Mouse (Mus musculus): ENCODE measurements at regions not wholly inside any gene's neighbourhood (a gene's known extent, or its start where the extent isn't known, plus 50 kb on each side); places are given as distances from the start of the nearest gene placed in this dataset.

GRCm38 (mm10) chr2:48374302-48374701 lies 439.6 kb upstream of the Acvr2a start:
- Histone ChIP-seq H3K9me3 (no peaks in the 10 kb centered on the region), H3K27me3 (ENCODE audit: poor library complexity, severe bottlenecking) (no peaks in the 10 kb centered on the region), H3K27ac (no peak overlapping the region), H3K4me3 (no peak overlapping the region), H3K4me1 (no peaks in the 10 kb centered on the region), H3K36me3 (replicated peaks) (no peaks in the 10 kb centered on the region)
- DNase-seq (ENCODE audit: extremely low spot score, low spot score), result no peak
- WGBS, result 79% methylated on average over 4 of the region's 4 CpGs

GRCm38 (mm10) chr2:48378160-48378559 lies 435.7 kb upstream of the Acvr2a start:
- Histone ChIP-seq H3K4me3 (no peak overlapping the region), H3K4me1 (no peaks in the 10 kb centered on the region), H3K27me3 (ENCODE audit: poor library complexity, severe bottlenecking) (no peaks in the 10 kb centered on the region), H3K36me3 (replicated peaks) (no peaks in the 10 kb centered on the region), H3K9me3 (no peaks in the 10 kb centered on the region), H3K27ac (no peak overlapping the region)
- DNase-seq (ENCODE audit: extremely low spot score, low spot score), result no peak
- WGBS, result 82% methylated on average over 1 of the region's 1 CpGs

- 88% methylated on average over 2 of the region's 2 CpGs for WGBS
- no peaks in the 10 kb centered on the region for H3K4me1 ChIP-seq
- no peak overlapping the region for H3K4me3 ChIP-seq
- no peak for DNase-seq (ENCODE audit: extremely low spot score, low spot score)
- H3K36me3 ChIP-seq (replicated peaks), result no peaks in the 10 kb centered on the region
- H3K27ac ChIP-seq, result no peak overlapping the region
- no peaks in the 10 kb centered on the region for H3K9me3 ChIP-seq
- H3K27me3 ChIP-seq (ENCODE audit: poor library complexity, severe bottlenecking), result no peaks in the 10 kb centered on the region
Observed at GRCm38 (mm10) chr2:48378749-48379148, 435.2 kb upstream of the Acvr2a start.

GRCm38 (mm10) chr2:48380140-48380539 lies 433.8 kb upstream of the Acvr2a start:
- H3K27ac ChIP-seq, result no peak overlapping the region
- no peak overlapping the region for H3K4me3 ChIP-seq
- no peak for DNase-seq (ENCODE audit: extremely low spot score, low spot score)
- H3K9me3 ChIP-seq, result no peaks in the 10 kb centered on the region
- H3K27me3 ChIP-seq (ENCODE audit: poor library complexity, severe bottlenecking), result no peaks in the 10 kb centered on the region
- 73% methylated on average over 5 of the region's 5 CpGs for WGBS
- no peaks in the 10 kb centered on the region for H3K36me3 ChIP-seq (replicated peaks)
- H3K4me1 ChIP-seq, result no peaks in the 10 kb centered on the region

- Histone ChIP-seq H3K36me3 (replicated peaks) (no peaks in the 10 kb centered on the region), H3K27ac (no peak overlapping the region), H3K27me3 (ENCODE audit: poor library complexity, severe bottlenecking) (no peaks in the 10 kb centered on the region), H3K4me3 (no peak overlapping the region), H3K9me3 (no peaks in the 10 kb centered on the region), H3K4me1 (no peaks in the 10 kb centered on the region)
- WGBS, result 80% methylated on average over 2 of the region's 2 CpGs
- DNase-seq (ENCODE audit: extremely low spot score, low spot score), result no peak
Observed at GRCm38 (mm10) chr2:48380786-48381185, 433.1 kb upstream of the Acvr2a start.

- Histone ChIP-seq H3K36me3 (replicated peaks) (no peaks in the 10 kb centered on the region), H3K27me3 (ENCODE audit: poor library complexity, severe bottlenecking) (no peaks in the 10 kb centered on the region), H3K4me1 (no peaks in the 10 kb centered on the region), H3K4me3 (no peak overlapping the region), H3K9me3 (no peaks in the 10 kb centered on the region), H3K27ac (no peak overlapping the region)
- DNase-seq (ENCODE audit: extremely low spot score, low spot score), result no peak
- 89% methylated on average over 14 of the region's 14 CpGs for WGBS
Observed at GRCm38 (mm10) chr2:48381481-48382075, 432.3 kb upstream of the Acvr2a start.

GRCm38 (mm10) chr2:48398504-48398903 lies 415.4 kb upstream of the Acvr2a start:
- Histone ChIP-seq H3K4me1 (no peaks in the 10 kb centered on the region), H3K36me3 (replicated peaks) (no peaks in the 10 kb centered on the region), H3K27me3 (ENCODE audit: poor library complexity, severe bottlenecking) (no peaks in the 10 kb centered on the region), H3K4me3 (no peak overlapping the region), H3K27ac (no peak overlapping the region), H3K9me3 (no peaks in the 10 kb centered on the region)
- WGBS, result 100% methylated on average over 1 of the region's 1 CpGs
- DNase-seq (ENCODE audit: extremely low spot score, low spot score), result no peak

- no peaks in the 10 kb centered on the region for H3K4me1 ChIP-seq
- H3K9me3 ChIP-seq, result no peaks in the 10 kb centered on the region
- H3K36me3 ChIP-seq (replicated peaks), result no peaks in the 10 kb centered on the region
- DNase-seq (ENCODE audit: extremely low spot score, low spot score), result no peak
- H3K27ac ChIP-seq, result no peak overlapping the region
- H3K27me3 ChIP-seq (ENCODE audit: poor library complexity, severe bottlenecking), result no peaks in the 10 kb centered on the region
- 86% methylated on average over 1 of the region's 1 CpGs for WGBS
- no peak overlapping the region for H3K4me3 ChIP-seq
Observed at GRCm38 (mm10) chr2:48399191-48399590, 414.7 kb upstream of the Acvr2a start.

GRCm38 (mm10) chr2:48402813-48403212 lies 411.1 kb upstream of the Acvr2a start:
- Histone ChIP-seq H3K27ac (no peak overlapping the region), H3K27me3 (ENCODE audit: poor library complexity, severe bottlenecking) (no peaks in the 10 kb centered on the region), H3K4me3 (no peak overlapping the region), H3K36me3 (replicated peaks) (no peaks in the 10 kb centered on the region), H3K9me3 (no peaks in the 10 kb centered on the region), H3K4me1 (peaks cover 3% of the 10 kb centered on the region; the same call in 1 of the 2 replicates)
- WGBS, result 85% methylated on average over 2 of the region's 2 CpGs
- no peak for DNase-seq (ENCODE audit: extremely low spot score, low spot score)

GRCm38 (mm10) chr2:48404460-48404859 lies 409.4 kb upstream of the Acvr2a start:
- 74% methylated on average over 3 of the region's 3 CpGs for WGBS
- DNase-seq (ENCODE audit: extremely low spot score, low spot score), result no peak
- H3K9me3 ChIP-seq, result no peaks in the 10 kb centered on the region
- H3K27me3 ChIP-seq (ENCODE audit: poor library complexity, severe bottlenecking), result no peaks in the 10 kb centered on the region
- peaks cover 3% of the 10 kb centered on the region; the same call in 1 of the 2 replicates for H3K4me1 ChIP-seq
- H3K4me3 ChIP-seq, result no peak overlapping the region
- H3K27ac ChIP-seq, result no peak overlapping the region
- no peaks in the 10 kb centered on the region for H3K36me3 ChIP-seq (replicated peaks)

- Histone ChIP-seq H3K27me3 (ENCODE audit: poor library complexity, severe bottlenecking) (no peaks in the 10 kb centered on the region), H3K36me3 (replicated peaks) (no peaks in the 10 kb centered on the region), H3K4me1 (peaks cover 3% of the 10 kb centered on the region; the same call in 1 of the 2 replicates), H3K9me3 (no peaks in the 10 kb centered on the region), H3K27ac (no peak overlapping the region), H3K4me3 (no peak overlapping the region)
- 91% methylated on average over 5 of the region's 5 CpGs for WGBS
- DNase-seq (ENCODE audit: extremely low spot score, low spot score), result no peak
Observed at GRCm38 (mm10) chr2:48407876-48408275, 406.0 kb upstream of the Acvr2a start.

- H3K27me3 ChIP-seq (ENCODE audit: poor library complexity, severe bottlenecking), result no peaks in the 10 kb centered on the region
- WGBS, result 93% methylated on average over 4 of the region's 4 CpGs
- DNase-seq (ENCODE audit: extremely low spot score, low spot score), result no peak
- H3K9me3 ChIP-seq, result no peaks in the 10 kb centered on the region
- H3K4me3 ChIP-seq, result no peak overlapping the region
- no peak overlapping the region for H3K27ac ChIP-seq
- peaks cover 8% of the 10 kb centered on the region for H3K4me1 ChIP-seq
- no peaks in the 10 kb centered on the region for H3K36me3 ChIP-seq (replicated peaks)
Observed at GRCm38 (mm10) chr2:48409876-48410275, 404.0 kb upstream of the Acvr2a start.

GRCm38 (mm10) chr2:48411392-48411791 lies 402.5 kb upstream of the Acvr2a start:
- Histone ChIP-seq H3K9me3 (no peaks in the 10 kb centered on the region), H3K4me3 (no peak overlapping the region), H3K27me3 (ENCODE audit: poor library complexity, severe bottlenecking) (no peaks in the 10 kb centered on the region), H3K36me3 (replicated peaks) (no peaks in the 10 kb centered on the region), H3K27ac (no peak overlapping the region), H3K4me1 (peaks cover 9% of the 10 kb centered on the region)
- 86% methylated on average over 1 of the region's 1 CpGs for WGBS
- DNase-seq (ENCODE audit: extremely low spot score, low spot score), result no peak
